Mouse (Mus musculus) midbrain, embryonic 10.5 days (tissue): ENCODE measurements around the gene H2al1e. TPM values are rescaled to one million over a fixed set of nuclear protein-coding genes. Genes with fewer than 3 reads are reported as not detected.
"Not testable (repeated sequence)": the region's sequence is repeated elsewhere in the genome, so short reads cannot be mapped to it uniquely, and the experiment has no call there.

Experiments
- DNase-seq: peaks from one replicate; pipeline ENCODE4 v3.0.0-alpha.2; 2017; ENCODE audit warnings: low spot score
- H3K27ac ChIP-seq: fragments of 300-500 bp; sonication (generic); replicated peaks from 2 replicates; pipeline ENCODE4 v1.5.1; 2016; ENCODE audit warnings: mild to moderate bottlenecking
- H3K27me3 ChIP-seq: fragments of 300-500 bp; sonication (generic); 2 replicates; pipeline ENCODE4 v1.6.1; 2016; ENCODE audit warnings: low read depth, mild to moderate bottlenecking; ENCODE audit not compliant: poor library complexity, severe bottlenecking
- H3K36me3 ChIP-seq: fragments of 300-500 bp; sonication (generic); 2 replicates; pipeline ENCODE4 v1.6.1; 2016; ENCODE audit warnings: mild to moderate bottlenecking, moderate library complexity
- H3K4me1 ChIP-seq: fragments of 300-500 bp; sonication (generic); 2 replicates; pipeline ENCODE4 v1.6.1; 2016
- H3K4me3 ChIP-seq: fragments of 300-500 bp; sonication (generic); 2 replicates; pipeline ENCODE4 v1.5.1; 2016; ENCODE audit warnings: mild to moderate bottlenecking, moderate library complexity
- H3K9me3 ChIP-seq: fragments of 300-500 bp; sonication (generic); replicated peaks from 2 replicates; pipeline ENCODE4 v1.6.1; 2016; ENCODE audit warnings: mild to moderate bottlenecking
- WGBS: fragments of 180-500 bp; shearing (Covaris S2); methylation state at CpG from one replicate; pipeline ENCODE4 v1.1.7; 2016; 5-methylcytosine and 5-hydroxymethylcytosine counted together
- polyA plus RNA-seq: library from polyadenylated mRNA; unstranded; fragments of >200 nt; fragmentation: Nextera tagmentation; extraction: Ambion mirVana; gene quantifications from 2 replicates; pipeline ENCODE4 v1.2.1, GENCODE M21; 2016

H2al1e gene
- polyA plus RNA-seq = 0.41 TPM in 1 of 2 replicates, not detected in the other

- WGBS = no CpG with 5 or more reads among the region's 3 CpGs
- not testable (repeated sequence) for H3K9me3 ChIP-seq, DNase-seq, H3K4me1 ChIP-seq, H3K36me3 ChIP-seq, H3K27me3 ChIP-seq, H3K4me3 ChIP-seq, H3K27ac ChIP-seq
Measured at GRCm38 (mm10) chrX:11311634-11312033, at the start of gene H2al1e. TSS of gene H2al1e (plus strand) at chrX:11311934.

- H3K4me1 ChIP-seq = no peaks in the 10 kb centered on the region
- 80% methylated on average over 8 of the region's 8 CpGs for WGBS
- DNase-seq = no peak
- H3K27me3 ChIP-seq = peaks cover 85% of the 10 kb centered on the region
- H3K36me3 ChIP-seq = no peaks in the 10 kb centered on the region
- no peak overlapping the region for H3K27ac ChIP-seq
- H3K4me3 ChIP-seq = no peak overlapping the region
- no peaks in the 10 kb centered on the region for H3K9me3 ChIP-seq
Measured at GRCm38 (mm10) chrX:11264918-11265317, 46.8 kb upstream of the H2al1e start.

DNA sequence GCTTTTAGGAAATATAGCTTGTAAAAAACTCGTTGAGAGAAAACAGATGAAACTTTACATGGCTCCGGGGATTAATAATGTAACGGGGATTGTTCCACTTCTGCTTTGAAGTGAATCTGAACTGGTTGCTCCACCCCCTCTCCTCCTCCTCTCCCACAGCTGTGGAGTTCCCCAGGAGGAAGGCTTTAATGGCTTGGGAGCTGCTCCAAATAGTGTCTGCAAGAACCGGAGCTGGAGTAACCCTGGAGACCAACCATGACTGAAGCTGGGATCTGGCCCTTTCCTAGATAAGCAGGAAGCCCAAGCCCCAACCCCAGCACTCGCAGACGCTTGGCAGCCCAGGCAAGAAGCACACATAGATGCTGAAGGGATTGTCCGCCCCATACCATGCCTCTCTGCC lies 43.9 kb upstream of the H2al1e start:
- no peak for DNase-seq
- Histone ChIP-seq H3K9me3 (no peaks in the 10 kb centered on the region), H3K27ac (no peak overlapping the region), H3K4me3 (no peak overlapping the region), H3K4me1 (no peaks in the 10 kb centered on the region), H3K27me3 (peaks cover 91% of the 10 kb centered on the region), H3K36me3 (no peaks in the 10 kb centered on the region)
- 72% methylated on average over 7 of the region's 7 CpGs for WGBS

- Histone ChIP-seq H3K36me3 (no peaks in the 10 kb centered on the region), H3K4me1 (no peaks in the 10 kb centered on the region), H3K27ac (no peak overlapping the region), H3K4me3 (no peak overlapping the region), H3K9me3 (no peaks in the 10 kb centered on the region), H3K27me3 (peaks cover 97% of the 10 kb centered on the region)
- 81% methylated on average over 3 of the region's 3 CpGs for WGBS
- DNase-seq = no peak
Measured at GRCm38 (mm10) chrX:11269074-11269473, 42.7 kb upstream of the H2al1e start.

- H3K9me3 ChIP-seq = no peaks in the 10 kb centered on the region
- no peak overlapping the region for H3K27ac ChIP-seq
- peaks cover 94% of the 10 kb centered on the region for H3K27me3 ChIP-seq
- DNase-seq = no peak
- H3K4me1 ChIP-seq = no peaks in the 10 kb centered on the region
- no peak overlapping the region for H3K4me3 ChIP-seq
- 88% methylated on average over 3 of the region's 3 CpGs for WGBS
- no peaks in the 10 kb centered on the region for H3K36me3 ChIP-seq
Measured at GRCm38 (mm10) chrX:11273190-11273589, 38.5 kb upstream of the H2al1e start.

- peaks cover 75% of the 10 kb centered on the region for H3K27me3 ChIP-seq
- H3K9me3 ChIP-seq = no peaks in the 10 kb centered on the region
- H3K4me1 ChIP-seq = no peaks in the 10 kb centered on the region
- DNase-seq = no peak
- H3K4me3 ChIP-seq = no peak overlapping the region
- no peak overlapping the region for H3K27ac ChIP-seq
- 86% methylated on average over 6 of the region's 6 CpGs for WGBS
- H3K36me3 ChIP-seq = no peaks in the 10 kb centered on the region
Measured at GRCm38 (mm10) chrX:11277083-11277482, 34.7 kb upstream of the H2al1e start.

DNA sequence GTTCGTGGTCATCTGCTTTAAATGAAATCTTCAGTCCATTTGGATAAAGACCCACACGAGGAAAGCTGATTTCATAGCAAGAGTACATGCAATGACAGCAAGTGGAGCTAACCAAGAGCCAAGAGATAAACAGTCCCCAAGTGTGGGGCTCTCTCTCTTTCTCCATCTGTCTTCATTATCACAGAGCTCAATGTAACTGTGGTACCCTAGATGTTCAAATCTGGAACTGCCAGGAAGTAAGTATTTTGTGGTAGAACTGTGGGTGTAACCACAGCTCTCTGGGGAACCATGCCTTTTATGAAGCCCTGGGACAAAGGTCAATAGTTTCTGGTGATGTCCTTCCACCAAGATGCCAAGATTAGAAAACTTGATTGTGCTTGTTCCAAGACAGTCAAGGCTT lies 31.0 kb upstream of the H2al1e start:
- Histone ChIP-seq H3K27me3 (peaks cover 50% of the 10 kb centered on the region), H3K4me1 (no peaks in the 10 kb centered on the region), H3K36me3 (no peaks in the 10 kb centered on the region), H3K4me3 (no peak overlapping the region), H3K9me3 (peaks cover 5% of the 10 kb centered on the region; the same call in 1 of the 2 replicates), H3K27ac (no peak overlapping the region)
- 77% methylated on average over 2 of the region's 2 CpGs for WGBS
- DNase-seq = no peak

- Histone ChIP-seq H3K4me3 (no peak overlapping the region), H3K4me1 (no peaks in the 10 kb centered on the region), H3K27me3 (peaks cover 65% of the 10 kb centered on the region), H3K27ac (no peak overlapping the region), H3K36me3 (no peaks in the 10 kb centered on the region), H3K9me3 (no peaks in the 10 kb centered on the region)
- DNase-seq = no peak
- WGBS = 87% methylated on average over 14 of the region's 14 CpGs
Measured at GRCm38 (mm10) chrX:11288306-11288882, 23.3 kb upstream of the H2al1e start.

DNA sequence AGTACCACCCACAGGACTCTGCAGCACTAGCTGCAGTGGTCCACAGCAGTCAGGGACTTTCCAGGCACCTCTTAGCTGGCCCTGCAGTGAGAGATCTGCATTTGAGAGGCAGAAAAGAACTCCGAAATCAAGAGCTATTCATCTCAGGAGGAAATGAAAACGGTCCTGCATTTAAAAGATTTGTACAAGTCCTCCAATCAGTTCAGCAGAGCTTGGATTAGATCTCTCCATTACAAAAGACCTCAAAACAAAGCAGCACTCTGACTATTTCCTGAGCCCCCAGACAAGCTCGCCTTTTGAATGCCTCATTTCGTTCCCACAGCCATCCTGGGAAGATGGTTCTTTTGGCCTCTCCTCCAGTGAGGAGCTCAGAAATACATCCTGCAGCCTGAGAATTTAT lies 22.5 kb upstream of the H2al1e start:
- H3K36me3 ChIP-seq = no peaks in the 10 kb centered on the region
- WGBS = 52% methylated on average over 4 of the region's 4 CpGs
- peaks cover 72% of the 10 kb centered on the region for H3K27me3 ChIP-seq
- no peak overlapping the region for H3K27ac ChIP-seq
- no peaks in the 10 kb centered on the region for H3K9me3 ChIP-seq
- no peak overlapping the region for H3K4me3 ChIP-seq
- no peak for DNase-seq
- H3K4me1 ChIP-seq = no peaks in the 10 kb centered on the region

- not testable (repeated sequence) for H3K27ac ChIP-seq, H3K4me1 ChIP-seq, H3K9me3 ChIP-seq, DNase-seq, H3K4me3 ChIP-seq, H3K36me3 ChIP-seq
- no CpG with 5 or more reads among the region's 3 CpGs for WGBS
- peaks cover 24% of the 10 kb centered on the region for H3K27me3 ChIP-seq
Measured at GRCm38 (mm10) chrX:11298957-11299356, 12.8 kb upstream of the H2al1e start, which contains the start of gene H2al1a. TSS of gene H2al1a (plus strand) at chrX:11299257.

GRCm38 (mm10) chrX:11302132-11302531 lies 9.6 kb upstream of the H2al1e start, which contains the start of gene H2al1b:
TSS of gene H2al1b (plus strand) at chrX:11302432.
- not testable (repeated sequence) for H3K4me3 ChIP-seq, H3K27me3 ChIP-seq, H3K27ac ChIP-seq, H3K36me3 ChIP-seq, H3K4me1 ChIP-seq, DNase-seq, H3K9me3 ChIP-seq
- 90% methylated on average over 1 of the region's 3 CpGs for WGBS

GRCm38 (mm10) chrX:11305355-11305754 lies 6.4 kb upstream of the H2al1e start, which contains the start of gene H2al1c:
TSS of gene H2al1c (plus strand) at chrX:11305655.
- not testable (repeated sequence) for H3K4me3 ChIP-seq, H3K27ac ChIP-seq, DNase-seq, H3K4me1 ChIP-seq, H3K27me3 ChIP-seq, H3K36me3 ChIP-seq, H3K9me3 ChIP-seq
- WGBS = 87% methylated on average over 3 of the region's 6 CpGs

GRCm38 (mm10) chrX:11308524-11308923 lies 3.2 kb upstream of the H2al1e start, which contains the start of gene H2al1d:
TSS of gene H2al1d (plus strand) at chrX:11308824.
- H3K36me3 ChIP-seq, H3K27ac ChIP-seq, DNase-seq, H3K9me3 ChIP-seq, H3K4me3 ChIP-seq, H3K4me1 ChIP-seq, H3K27me3 ChIP-seq: not testable (repeated sequence)
- WGBS = no CpG with 5 or more reads among the region's 6 CpGs
